32 mouse cellular contexts compared by ENCODE assay signal in the genomic region with DNA sequence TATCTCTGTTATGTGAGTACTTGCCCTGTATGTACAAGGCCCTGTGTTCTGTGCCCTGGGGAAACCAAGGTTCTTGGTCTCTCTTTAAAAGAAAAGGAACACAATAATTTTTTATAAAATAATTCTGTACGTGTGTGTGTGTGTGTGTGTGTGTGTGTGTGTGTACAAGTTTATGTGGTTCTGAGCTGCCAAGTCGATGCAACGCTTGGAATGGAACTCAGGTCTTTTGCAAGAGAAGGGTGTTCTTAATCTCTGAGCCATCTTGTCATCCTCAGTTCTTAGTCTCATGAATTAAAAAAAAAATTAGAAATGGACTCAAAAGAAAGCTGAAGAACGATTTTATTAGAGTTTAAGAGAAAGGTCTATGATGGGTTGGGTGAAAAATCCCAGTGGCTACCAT.
"Had no signal": no experiment of that assay in that cellular context is flagged by ENCODE, and none has a peak within 500 bp of the region (broad histone marks: within the 10 kb centered on the region; RNA-seq: fewer than 3 reads in every experiment).

No protein-coding gene starts in this region.

- H3K9me3 ChIP-seq: limb, embryonic 10.5 days; limb, embryonic 12.5 days; limb, embryonic 13.5 days; limb, embryonic 15.5 days; liver, embryonic 12.5 days; liver, embryonic 13.5 days; liver, embryonic 15.5 days; lung, embryonic 15.5 days; megakaryocyte, embryonic 14.5 days; midbrain, embryonic 10.5 days; midbrain, embryonic 12.5 days; midbrain, embryonic 13.5 days; midbrain, embryonic 15.5 days; neural tube, embryonic 12.5 days had no signal

- H3K27me3 ChIP-seq: limb, embryonic 12.5 days; limb, embryonic 13.5 days; limb, embryonic 15.5 days; liver, embryonic 12.5 days; liver, embryonic 13.5 days; liver, embryonic 15.5 days; lung, embryonic 15.5 days; midbrain, embryonic 12.5 days; midbrain, embryonic 13.5 days; midbrain, embryonic 15.5 days; neural tube, embryonic 12.5 days had no signal

- H3K27ac ChIP-seq: limb, embryonic 10.5 days; limb, embryonic 12.5 days; limb, embryonic 13.5 days; limb, embryonic 15.5 days; liver, embryonic 12.5 days; liver, embryonic 13.5 days; liver, embryonic 14.5 days; liver, embryonic 15.5 days; lung, embryonic 15.5 days; macrophage; midbrain, embryonic 10.5 days; midbrain, embryonic 12.5 days; neural tube, embryonic 12.5 days had no signal

- H3K4me1 ChIP-seq: limb, embryonic 10.5 days; limb, embryonic 12.5 days; limb, embryonic 13.5 days; limb, embryonic 15.5 days; liver, embryonic 15.5 days; midbrain, embryonic 12.5 days; neural tube, embryonic 12.5 days had no signal

- DNase-seq: left cerebral cortex, postnatal 4 days; liver; liver, embryonic 13.5 days; liver, postnatal 0 days; lung, adult 18-20 months; lung, adult 2 months; lung, embryonic 14.5 days; lung, postnatal 10 days; lung, postnatal 14 days; lung, postnatal 36 days; lung, postnatal 4 days; midbrain, embryonic 14.5 days had no signal

- ATAC-seq: liver, embryonic 12.5 days; liver, postnatal 0 days; lung, postnatal 0 days; midbrain, embryonic 13.5 days; midbrain, embryonic 15.5 days; midbrain, embryonic 16.5 days had no signal

- H3K4me2 ChIP-seq: limb, embryonic 12.5 days; limb, embryonic 13.5 days; limb, embryonic 15.5 days; liver, embryonic 11.5 days; liver, embryonic 12.5 days; liver, embryonic 13.5 days; liver, embryonic 15.5 days; lung, embryonic 14.5 days; lung, embryonic 15.5 days; midbrain, embryonic 11.5 days; midbrain, embryonic 12.5 days; midbrain, embryonic 13.5 days; midbrain, embryonic 15.5 days; neural tube, embryonic 12.5 days had no signal

- H3K36me3 ChIP-seq: limb, embryonic 10.5 days; limb, embryonic 12.5 days; limb, embryonic 13.5 days; limb, embryonic 15.5 days; liver, embryonic 12.5 days; liver, embryonic 13.5 days; liver, embryonic 15.5 days; lung, embryonic 15.5 days; midbrain, embryonic 10.5 days; midbrain, embryonic 12.5 days; midbrain, embryonic 13.5 days; midbrain, embryonic 15.5 days; neural tube, embryonic 12.5 days had no signal

- H3K9ac ChIP-seq: limb, embryonic 12.5 days; limb, embryonic 13.5 days; limb, embryonic 15.5 days; liver, embryonic 12.5 days; liver, embryonic 13.5 days; liver, embryonic 14.5 days; liver, embryonic 15.5 days; liver, postnatal 0 days; lung, embryonic 14.5 days; lung, embryonic 15.5 days; midbrain, embryonic 12.5 days; midbrain, embryonic 13.5 days; midbrain, embryonic 15.5 days; neural tube, embryonic 12.5 days had no signal

- H3K4me3 ChIP-seq: limb, embryonic 10.5 days; limb, embryonic 12.5 days; limb, embryonic 13.5 days; limb, embryonic 15.5 days; liver, embryonic 12.5 days; liver, embryonic 13.5 days; liver, embryonic 15.5 days; lung, embryonic 15.5 days; megakaryocyte, embryonic 14.5 days; midbrain, embryonic 10.5 days; midbrain, embryonic 12.5 days; midbrain, embryonic 13.5 days; midbrain, embryonic 15.5 days; myocyte; neural tube, embryonic 12.5 days had no signal
